Mouse (Mus musculus): ENCODE measurements around the gene Asphd1. TPM values are rescaled to one million over a fixed set of nuclear protein-coding genes. Genes with fewer than 3 reads are reported as not detected.

The Asphd1 gene
- not detected for total RNA-seq (2023)

DNA sequence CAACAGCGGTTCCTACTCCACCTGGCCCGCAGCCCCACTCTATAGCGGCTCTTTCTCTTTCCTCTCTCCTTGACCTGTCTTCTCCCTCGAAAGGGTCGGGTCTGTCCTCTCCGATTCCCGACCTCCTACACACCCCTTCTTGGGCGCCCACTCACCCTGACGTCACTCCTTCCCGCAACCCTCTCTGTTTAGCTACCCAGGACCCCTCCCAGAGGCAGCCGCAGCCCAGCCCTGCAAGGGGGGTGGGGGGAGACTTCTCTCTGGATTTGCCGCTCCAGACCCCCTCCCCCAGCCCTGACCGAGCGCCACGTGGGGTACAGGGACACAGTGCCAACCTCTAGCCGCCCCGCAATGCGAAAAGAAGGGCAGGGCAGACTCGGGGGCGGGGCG lies at the start of gene Asphd1:
Gene Asphd1 (minus strand): TSS at position 180 of the 390 bp plus-strand sequence.

DNA sequence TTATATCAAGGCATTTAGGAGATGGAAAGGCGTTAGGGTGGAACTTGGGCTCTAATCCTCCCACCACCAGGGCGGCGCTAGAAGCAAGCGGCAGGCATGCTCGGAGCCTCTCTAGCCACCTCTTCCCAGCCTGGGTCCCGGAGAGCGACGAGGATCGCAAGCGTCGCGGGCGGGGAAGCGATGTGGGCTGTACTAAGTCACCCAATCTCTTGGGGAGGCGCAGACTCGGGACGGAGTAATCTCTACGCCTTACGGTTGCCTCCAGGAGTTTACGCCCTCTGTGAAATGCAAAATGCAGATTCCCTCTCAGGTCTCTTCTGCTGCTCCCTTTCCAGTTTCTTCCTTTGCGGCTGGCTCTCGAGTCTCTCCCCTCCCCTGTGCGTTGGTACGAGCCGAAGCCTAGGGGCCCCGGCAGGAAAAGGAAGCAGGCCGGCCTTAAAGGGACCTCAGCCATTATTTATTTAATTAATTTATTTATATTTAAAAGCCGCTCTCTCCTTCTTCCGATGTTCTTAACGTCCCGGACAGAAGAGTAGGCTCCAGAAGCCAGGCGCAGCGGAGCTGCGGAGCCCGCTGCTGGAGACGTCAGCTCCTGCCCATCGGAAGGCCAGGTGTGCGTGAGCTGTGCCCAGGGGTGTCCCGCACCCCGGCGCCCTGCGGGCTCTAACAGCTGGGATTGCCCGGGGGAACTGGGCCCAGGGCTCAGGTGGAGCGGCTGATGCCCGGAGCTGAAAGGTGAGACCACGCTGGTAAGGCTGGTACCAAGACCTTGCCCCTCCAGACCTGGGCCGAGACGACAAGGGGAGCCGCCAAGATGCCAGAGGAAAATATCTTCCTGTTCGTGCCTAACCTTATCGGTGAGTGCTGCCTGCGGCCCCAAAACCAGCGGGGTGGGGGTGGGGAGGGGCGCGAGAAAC lies 26.8 kb upstream of the Asphd1 start, which contains the start of gene Cdiptos:
Gene Cdiptos (minus strand): TSS at position 149 of the 917 bp plus-strand sequence.

DNA sequence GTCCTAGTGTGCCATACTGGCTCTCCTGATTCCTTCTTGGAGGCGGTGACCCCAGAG lies 26.3 kb upstream of the Asphd1 start, which contains the start of gene Cdipt:
Gene Cdipt (plus strand): TSS at position 22 of the 57 bp plus-strand sequence.

DNA sequence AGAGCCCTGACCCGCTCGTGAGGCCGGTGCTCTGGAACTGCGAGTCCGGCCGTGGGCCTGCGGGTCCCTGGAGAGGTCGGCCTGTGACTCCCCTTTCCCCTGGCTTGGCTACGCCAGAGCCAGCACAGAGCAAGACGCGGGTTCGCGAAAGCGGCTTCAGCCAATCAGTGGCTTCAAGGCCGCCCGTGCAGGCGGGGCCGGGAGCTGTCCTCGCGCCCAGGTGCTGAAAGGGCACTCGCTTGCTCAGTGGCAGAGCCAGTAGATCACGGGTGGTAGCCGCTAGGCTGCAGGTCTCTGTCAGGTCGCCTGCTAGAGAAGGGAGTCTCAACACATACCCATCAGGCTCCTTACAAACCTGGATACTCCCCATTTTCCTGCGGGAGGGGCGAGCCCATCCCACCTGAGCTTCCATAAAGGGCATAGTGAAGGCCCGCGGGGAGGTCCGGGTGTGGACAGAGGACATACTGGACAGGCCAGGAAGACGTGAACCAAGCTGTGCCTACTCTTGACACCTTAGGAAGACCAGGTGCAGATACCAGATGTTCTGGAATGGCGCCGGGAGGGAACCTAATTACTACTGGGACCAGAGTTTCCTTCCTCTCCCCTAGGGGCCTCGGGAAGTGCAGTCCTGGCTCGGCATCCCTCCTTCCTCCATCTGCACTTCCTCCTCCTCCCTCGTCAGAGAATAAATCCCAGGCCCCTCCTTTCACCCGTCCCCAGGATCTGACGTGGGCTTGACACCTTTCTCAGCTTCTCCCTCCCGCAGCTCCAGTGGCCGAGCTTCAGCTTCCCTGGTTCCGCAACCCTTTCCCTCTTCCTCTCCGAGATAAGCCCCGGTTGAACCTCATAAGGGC lies 638 bp upstream of the Asphd1 start, which contains the start of gene Sez6l2:
Gene Sez6l2 (plus strand): TSS at position 771 of the 854 bp plus-strand sequence.

DNA sequence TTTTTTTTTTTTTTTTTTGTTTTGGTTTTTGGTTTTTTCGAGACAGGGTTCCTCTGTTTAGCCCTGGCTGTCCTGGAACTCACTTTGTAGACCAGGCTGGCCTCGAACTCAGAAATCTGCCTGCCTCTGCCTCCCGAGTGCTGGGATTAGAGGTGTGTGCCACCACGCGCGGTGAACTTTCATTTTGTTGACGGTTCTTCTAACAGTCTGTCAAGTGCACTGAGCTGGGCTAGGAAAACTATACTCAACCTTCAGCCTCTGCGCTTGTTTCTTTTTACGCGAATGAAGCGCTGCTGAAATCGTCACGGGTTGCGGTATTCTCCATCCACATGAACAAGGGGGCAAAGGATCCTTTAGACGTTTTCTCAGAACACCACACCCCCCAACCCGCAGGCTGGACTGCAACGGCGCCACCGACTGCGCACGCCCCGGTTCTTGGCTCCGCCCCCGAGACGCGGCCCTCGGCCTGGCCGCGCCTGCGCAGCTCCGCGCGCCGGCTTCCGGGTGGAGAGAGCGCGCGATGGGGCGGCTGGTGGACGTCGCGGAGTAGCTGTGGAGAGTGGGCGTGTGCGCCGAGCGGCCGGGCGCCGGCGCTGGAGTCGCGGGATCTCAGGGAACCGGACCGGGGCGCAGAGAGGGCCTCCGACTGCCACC lies 20.9 kb downstream of the Asphd1 start, which contains the start of gene Kctd13:
Gene Kctd13 (plus strand): TSS at position 496 of the 654 bp plus-strand sequence.

DNA sequence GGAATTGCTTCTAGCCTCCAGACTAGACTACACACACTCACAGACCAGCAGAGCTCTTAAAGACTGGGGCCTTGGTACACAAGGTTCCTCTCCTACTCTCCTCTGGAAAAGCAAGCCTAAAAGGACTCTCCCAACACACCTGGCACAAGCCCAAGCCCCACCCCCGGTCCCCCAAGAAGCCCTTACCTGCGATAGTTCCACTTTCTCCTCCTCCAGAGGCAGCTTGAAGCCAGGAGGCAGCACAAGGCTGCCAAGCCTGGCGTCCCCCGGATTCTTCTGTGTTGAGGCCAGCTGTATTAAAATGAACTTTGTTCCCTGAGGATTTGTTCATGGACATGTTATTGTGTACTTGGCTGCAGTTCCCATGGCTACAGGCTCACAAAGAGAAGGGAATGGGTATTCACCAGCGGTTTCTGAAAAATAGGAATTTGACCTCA lies 26.7 kb downstream of the Asphd1 start, which contains the start of gene Tmem219:
Gene Tmem219 (minus strand): TSS at position 294 of the 437 bp plus-strand sequence.

Other genes with a start within 250 kb of the Asphd1 start
- 1,000 to 10,000 TPM; 1,416 to 1,422 TPM for gene Coro1a, start 241.8 kb downstream of the Asphd1 start, total RNA-seq (2023)
- gene Mapk3, start 190.0 kb downstream of the Asphd1 start, total RNA-seq (2023), result 10 to 100 TPM; 37.3 to 45.5 TPM
- gene Gdpd3, start 183.2 kb downstream of the Asphd1 start, total RNA-seq (2023), result 1 to 10 TPM; 3.6 to 4.4 TPM
- gene Ypel3, start 172.6 kb downstream of the Asphd1 start, total RNA-seq (2023), result 100 to 1,000 TPM; 240 to 256 TPM
- gene Tbx6, start 168.1 kb downstream of the Asphd1 start, total RNA-seq (2023), result 10 to 100 TPM; 11.6 to 13.5 TPM
- gene Ppp4c, start 157.1 kb downstream of the Asphd1 start, total RNA-seq (2023), result 100 to 1,000 TPM; 229 to 235 TPM
- gene Fam57b, start 151.9 kb downstream of the Asphd1 start, total RNA-seq (2023), result not detected
- not detected for gene 4930451I11Rik, start 117.9 kb downstream of the Asphd1 start, total RNA-seq (2023)
- not detected for gene Doc2a, start 102.2 kb downstream of the Asphd1 start, total RNA-seq (2023)
- gene Hirip3, start 87.6 kb downstream of the Asphd1 start, total RNA-seq (2023), result 10 to 100 TPM; 22.0 to 25.4 TPM
- gene Ino80e, start 87.2 kb downstream of the Asphd1 start, total RNA-seq (2023), result 10 to 100 TPM; 68.2 to 83.5 TPM
- gene Taok2, start 64.9 kb downstream of the Asphd1 start, total RNA-seq (2023), result 100 to 1,000 TPM in 1 of 2 experiments, 10 to 100 TPM in 1; 91.4 to 105 TPM
- gene Tmem219, start 26.7 kb downstream of the Asphd1 start, total RNA-seq (2023), result 10 to 100 TPM; 27.4 to 28.3 TPM
- 10 to 100 TPM; 33.0 to 38.9 TPM for gene Kctd13, start 20.7 kb downstream of the Asphd1 start, total RNA-seq (2023)
- gene Sez6l2, start 981 bp upstream of the Asphd1 start, total RNA-seq (2023), result 10 to 100 TPM in 1 of 2 experiments, 1 to 10 TPM in 1; 9.7 to 10.1 TPM
- gene Cdipt, start 26.3 kb upstream of the Asphd1 start, total RNA-seq (2023), result 100 to 1,000 TPM; 159 to 167 TPM
- not detected for gene Cdiptos, start 26.5 kb upstream of the Asphd1 start, total RNA-seq (2023)
- 10 to 100 TPM; 30.2 to 36.9 TPM for gene Mvp, start 65.0 kb upstream of the Asphd1 start, total RNA-seq (2023)
- 1 to 10 TPM; 3.6 to 4.6 TPM for gene Pagr1b, start 66.9 kb upstream of the Asphd1 start, total RNA-seq (2023)
- 10 to 100 TPM; 24.7 to 40.0 TPM for gene Pagr1a, start 67.8 kb upstream of the Asphd1 start, total RNA-seq (2023)
- gene Gm42742, start 71.5 kb upstream of the Asphd1 start, total RNA-seq (2023), result 10 to 100 TPM; 20.9 to 36.5 TPM
- gene Prrt2, start 71.6 kb upstream of the Asphd1 start, total RNA-seq (2023), result 1 to 10 TPM; 5.0 to 7.0 TPM
- 100 to 1,000 TPM; 237 to 238 TPM for gene Maz, start 77.5 kb upstream of the Asphd1 start, total RNA-seq (2023)
- gene Kif22, start 92.9 kb upstream of the Asphd1 start, total RNA-seq (2023), result 1 to 10 TPM; 3.6 to 4.8 TPM
- under 1 TPM in 1 of 2 experiments, not detected in 1; 0.82 TPM for gene Zg16, start 137.7 kb upstream of the Asphd1 start, total RNA-seq (2023)
- 10 to 100 TPM; 75.6 to 83.3 TPM for gene AI467606, start 141.8 kb upstream of the Asphd1 start, total RNA-seq (2023)
- 10 to 100 TPM; 39.1 to 46.5 TPM for gene Qprt, start 172.6 kb upstream of the Asphd1 start, total RNA-seq (2023)
- 100 to 1,000 TPM; 266 to 304 TPM for gene Spn, start 188.2 kb upstream of the Asphd1 start, total RNA-seq (2023)
- gene Cd2bp2, start 246.5 kb upstream of the Asphd1 start, total RNA-seq (2023), result 10 to 100 TPM; 70.4 to 77.9 TPM

Measured in T-cell, adult 66 days (primary cell).